Mouse (Mus musculus) cerebellum, postnatal 4 days (tissue): Measurements from ENCODE around the gene Hspg2.

Experiments used
- DNase-seq, 2 experiments: peaks; one replicate each; pipeline ENCODE4 v3.0.0; 2022; ENCODE audit warnings: low spot score in 2 of 2, mixed read lengths in 1 of 2

Gene Hspg2

DNA sequence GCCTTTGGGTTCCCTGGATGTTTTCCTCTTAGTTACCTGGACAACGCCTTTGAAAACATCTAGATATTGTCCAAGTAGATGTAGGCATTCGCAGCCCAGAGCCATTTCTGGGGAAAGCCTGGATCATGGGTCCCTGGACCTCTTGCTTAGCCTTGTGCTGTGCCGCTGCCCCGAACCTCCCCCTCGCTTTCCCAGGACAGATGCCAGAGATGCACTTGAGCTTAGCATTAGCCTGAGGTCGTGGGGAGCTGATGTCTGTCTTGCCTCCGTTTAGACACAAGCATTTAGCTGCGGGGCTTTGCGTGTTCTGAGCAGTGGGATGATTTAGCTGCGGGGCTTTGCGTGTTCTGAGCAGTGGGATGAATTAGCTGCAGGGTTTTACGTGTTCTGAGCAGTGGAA lies 31.6 kb downstream of the Hspg2 start:
- no peak for DNase-seq

DNA sequence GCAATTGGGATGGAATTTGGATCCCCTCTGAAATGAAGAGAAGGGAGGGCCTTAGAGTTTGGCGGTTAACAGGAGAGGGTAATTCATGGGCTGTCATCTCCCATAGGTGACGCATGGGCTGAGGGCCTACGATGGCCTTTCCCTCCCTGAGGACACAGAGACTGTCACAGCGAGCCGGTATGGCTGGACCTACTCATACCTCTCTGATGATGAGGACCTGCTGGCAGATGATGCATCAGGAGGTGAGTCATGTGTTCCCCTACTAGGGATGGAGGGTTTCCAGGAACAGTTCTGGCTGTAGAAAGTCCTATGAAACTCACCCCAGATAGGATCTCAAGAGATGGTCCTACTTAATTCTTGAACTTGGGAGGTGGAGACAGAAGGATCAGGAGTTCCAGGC lies 32.4 kb downstream of the Hspg2 start:
- no peak for DNase-seq

DNA sequence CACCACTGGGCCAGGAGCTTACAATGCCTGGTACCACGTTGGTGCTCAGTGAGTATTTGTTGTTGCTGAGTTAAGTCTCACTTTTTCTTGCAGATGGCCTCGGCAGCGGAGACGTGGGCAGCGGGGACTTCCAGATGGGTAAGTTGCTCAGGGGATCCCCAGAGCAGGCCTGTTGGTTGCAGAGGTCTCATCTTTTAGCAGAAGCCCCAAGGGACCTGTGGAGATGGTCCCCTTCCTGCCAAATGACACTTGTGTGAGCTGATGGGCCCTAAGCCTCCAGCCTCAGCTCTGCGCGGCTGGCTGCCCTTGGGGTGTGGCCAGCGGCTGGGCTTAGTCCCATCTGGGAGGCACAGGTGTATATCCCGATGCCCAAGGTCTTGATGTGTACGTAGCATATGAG lies 33.6 kb downstream of the Hspg2 start:
- DNase-seq, result no peak

DNA sequence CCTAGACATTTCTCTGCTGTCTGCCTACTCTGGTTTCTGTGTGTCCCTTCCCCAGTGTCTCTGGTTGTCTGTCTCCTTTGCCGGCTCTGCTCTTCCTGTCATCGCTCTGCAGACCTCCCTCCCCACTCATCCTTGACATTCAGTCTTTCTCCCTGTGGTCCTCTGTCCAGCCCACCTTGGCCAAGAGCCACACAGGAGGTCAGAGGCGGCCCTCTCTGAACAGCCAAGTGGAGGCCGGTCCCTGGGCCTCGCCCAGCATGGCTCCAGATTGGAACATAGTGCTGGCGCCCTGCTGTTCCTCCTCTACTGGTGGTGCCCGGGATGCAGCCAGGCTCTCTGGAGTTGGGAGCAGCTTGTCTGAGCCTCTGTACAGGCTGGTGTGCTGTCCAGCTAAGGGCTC lies 34.2 kb downstream of the Hspg2 start:
- DNase-seq, result no peak

DNA sequence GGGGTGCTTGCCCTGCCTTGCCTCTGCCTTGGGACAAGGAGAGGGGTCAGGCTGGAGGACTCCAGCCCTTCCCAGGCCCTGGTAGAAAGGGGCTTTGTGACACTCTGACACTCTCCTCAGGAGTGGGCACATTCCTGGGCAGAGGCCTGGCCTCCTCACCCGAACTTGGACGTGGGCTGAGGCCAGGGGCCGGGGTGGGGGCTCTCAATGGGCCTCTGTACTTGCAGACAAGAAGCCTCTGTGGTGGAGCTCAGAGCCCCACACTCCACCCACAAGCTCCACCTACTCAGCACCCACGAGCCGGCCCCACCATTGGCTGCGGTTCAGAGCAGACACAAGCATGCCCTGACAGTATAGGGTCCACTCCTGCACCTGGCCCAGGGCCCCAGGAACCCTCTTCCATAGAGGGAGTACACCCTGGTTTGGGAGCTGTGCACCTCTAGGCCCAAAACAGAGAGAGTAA lies 35.0 kb downstream of the Hspg2 start:
- DNase-seq, result no peak

DNA sequence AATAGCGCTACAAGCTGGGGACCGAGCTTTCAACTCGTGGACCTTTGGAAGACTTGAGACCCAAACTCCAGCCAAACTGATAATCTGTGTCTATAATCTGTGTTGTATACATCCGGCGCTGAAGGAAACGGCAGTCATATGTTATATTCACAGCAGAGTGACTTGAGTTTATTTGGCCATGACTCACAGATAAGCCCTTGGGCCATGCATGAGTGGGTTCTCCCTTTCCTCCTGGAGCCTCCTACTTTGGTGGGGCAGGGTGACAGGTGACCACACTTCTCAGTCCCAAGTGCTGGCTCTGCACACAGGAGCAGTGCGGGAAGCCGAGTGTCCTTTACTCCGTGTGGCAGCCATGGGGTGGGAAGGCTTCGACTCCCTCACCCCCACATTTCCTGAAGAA lies 38.1 kb downstream of the Hspg2 start:
- DNase-seq, result no peak

DNA sequence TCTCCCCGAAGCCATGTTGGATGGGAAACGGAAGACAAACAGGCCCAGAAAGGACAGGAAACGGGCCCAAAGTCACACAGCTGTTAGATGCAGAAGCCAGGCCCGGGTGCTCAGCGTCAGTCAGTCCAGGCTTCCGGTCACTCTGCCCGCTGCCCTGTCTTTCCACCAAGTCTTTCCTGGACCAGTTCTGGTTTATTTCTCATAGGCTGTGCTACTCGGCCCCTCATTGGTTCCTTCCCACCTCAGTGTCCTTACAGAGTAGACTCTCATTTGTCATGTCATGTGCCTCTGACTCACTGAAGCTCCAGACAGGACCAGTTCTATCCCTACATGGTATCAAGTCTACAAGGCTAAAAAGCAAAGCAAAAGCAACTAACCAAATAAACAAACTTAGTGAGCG lies 41.0 kb downstream of the Hspg2 start:
- DNase-seq, result no peak

DNA sequence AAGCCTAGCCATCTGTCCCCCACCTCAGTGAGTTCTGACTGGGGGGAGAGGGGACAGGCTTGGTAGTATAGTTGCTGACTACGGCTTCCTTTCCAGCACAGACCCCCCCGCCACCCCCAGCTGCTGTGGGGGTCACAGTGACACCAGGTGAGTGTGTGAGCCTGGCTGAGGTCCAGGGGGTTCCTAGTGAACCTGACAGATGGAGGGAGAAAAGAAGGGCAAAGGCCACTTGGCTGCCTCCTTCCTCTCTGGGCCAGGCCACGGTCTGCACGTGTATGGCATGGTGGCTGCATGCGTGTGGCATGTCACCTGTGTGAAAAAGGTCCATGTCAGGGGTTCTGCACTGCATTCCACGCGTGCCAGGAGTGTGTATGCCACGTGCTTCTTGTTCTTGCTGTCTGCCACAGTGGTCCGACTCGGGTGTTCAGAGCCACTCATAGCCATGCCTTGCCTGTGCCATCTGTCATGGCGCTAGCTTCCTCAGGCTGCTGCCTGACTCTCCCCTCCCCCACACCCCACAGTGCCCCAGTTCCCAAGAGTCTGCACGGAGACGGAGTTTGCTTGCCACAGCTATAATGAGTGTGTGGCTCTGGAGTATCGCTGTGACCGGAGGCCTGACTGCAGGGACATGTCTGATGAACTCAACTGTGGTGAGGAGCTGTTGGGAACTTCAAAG lies 41.6 kb downstream of the Hspg2 start:
- DNase-seq, result no peak

DNA sequence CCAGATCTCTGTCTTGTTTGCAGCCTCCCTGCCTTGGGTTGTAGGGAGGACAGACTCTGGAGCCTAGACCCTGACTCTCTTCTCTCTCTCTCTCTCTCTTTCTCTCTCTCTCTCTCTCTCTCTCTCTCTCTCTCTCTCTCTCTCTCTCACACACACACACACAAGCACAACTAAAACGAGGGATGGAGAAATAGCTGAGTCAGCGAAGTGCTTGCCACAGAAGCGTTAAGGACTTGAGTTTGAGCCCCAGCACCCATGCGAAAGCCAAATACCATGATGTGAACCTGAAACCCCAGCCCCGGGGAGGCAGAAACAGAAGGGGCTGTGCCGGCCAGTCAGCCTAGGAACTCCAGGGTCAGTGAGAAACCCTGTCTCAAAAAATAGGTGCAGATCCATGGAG lies 44.3 kb downstream of the Hspg2 start:
- DNase-seq, result no peak

DNA sequence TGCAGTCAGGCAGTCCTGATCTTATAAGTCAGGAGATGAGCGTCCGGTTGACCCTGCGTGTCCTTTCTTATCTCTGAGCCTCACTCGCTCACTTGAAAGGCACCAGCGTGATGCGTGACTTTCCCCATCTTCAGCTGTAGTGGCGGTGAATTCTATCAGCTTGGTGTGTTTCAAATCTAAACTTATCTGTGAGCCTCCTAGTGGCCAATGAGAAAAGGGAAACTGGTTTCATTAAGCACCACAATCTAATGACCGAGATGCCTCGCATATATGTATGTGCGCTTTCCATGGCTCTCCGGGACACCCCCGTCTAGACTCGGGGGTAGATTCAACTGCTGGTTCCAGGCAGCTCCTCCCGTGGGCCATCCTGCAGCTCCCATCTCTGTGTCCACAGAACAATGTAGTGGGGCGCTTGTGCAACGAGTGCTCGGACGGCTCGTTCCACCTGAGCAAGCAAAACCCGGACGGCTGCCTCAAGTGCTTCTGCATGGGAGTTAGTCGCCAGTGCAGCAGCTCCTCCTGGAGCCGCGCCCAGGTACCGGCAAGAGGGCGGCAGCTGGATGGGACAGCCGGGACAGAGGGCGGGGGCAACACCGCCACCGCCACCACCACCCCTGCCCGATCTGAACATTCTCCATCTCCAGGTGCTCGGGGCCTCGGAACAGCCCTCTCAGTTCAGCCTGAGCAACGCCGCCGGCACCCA lies 49.6 kb downstream of the Hspg2 start:
- DNase-seq, result no peak

DNA sequence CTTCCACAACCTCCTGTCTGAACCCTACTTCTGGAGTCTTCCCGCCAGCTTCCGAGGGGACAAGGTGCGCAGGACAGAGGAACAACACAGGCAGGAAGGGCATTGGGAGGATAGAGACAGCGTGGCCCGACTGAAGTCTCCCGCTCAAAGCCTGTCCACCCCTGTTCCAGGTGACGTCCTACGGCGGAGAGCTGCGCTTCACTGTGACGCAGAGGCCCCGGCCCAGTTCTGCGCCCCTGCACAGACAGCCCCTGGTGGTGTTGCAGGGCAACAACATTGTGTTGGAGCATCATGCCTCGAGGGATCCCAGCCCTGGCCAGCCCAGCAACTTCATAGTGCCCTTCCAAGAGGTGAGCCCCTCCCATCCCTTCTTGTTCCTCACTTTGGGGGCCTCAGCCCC lies 50.2 kb downstream of the Hspg2 start:
- DNase-seq, result no peak

DNA sequence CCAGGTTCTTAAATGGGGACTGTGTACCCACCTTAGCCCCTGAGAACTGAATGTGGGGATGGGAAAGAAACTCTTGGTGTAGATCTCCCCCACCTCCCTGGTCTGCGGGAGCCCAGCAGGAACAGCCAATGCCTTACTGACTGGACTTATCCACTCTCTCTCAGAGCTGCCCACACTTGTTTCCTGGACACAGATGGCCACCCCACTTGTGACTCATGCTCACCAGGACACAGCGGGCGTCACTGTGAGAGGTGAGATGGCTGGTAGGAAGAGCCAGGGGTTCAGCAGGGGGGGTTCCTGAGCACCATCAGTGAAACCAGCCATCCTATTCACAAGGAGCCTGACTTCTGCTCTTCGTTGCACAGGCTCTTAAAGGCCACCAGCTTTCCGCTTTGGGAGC lies 51.8 kb downstream of the Hspg2 start:
- no peak for DNase-seq

DNA sequence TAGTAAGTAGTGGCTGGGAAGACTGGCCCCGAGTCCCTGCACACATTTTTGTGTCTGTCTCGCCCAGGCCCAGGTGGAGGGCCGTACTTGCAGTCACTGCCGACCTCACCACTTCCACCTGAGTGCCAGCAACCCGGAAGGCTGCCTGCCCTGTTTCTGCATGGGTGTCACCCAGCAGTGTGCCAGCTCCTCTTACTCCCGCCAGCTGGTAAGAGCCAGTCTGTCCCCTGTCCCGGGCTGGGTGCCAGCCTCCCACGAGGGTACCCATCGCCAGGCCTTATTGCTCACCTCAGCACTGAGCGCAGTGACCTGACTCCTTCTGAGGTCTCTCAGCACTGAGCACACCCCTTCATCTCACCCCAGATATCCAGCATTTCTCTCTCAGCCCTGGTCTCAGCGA lies 53.4 kb downstream of the Hspg2 start:
- DNase-seq, result no peak

DNA sequence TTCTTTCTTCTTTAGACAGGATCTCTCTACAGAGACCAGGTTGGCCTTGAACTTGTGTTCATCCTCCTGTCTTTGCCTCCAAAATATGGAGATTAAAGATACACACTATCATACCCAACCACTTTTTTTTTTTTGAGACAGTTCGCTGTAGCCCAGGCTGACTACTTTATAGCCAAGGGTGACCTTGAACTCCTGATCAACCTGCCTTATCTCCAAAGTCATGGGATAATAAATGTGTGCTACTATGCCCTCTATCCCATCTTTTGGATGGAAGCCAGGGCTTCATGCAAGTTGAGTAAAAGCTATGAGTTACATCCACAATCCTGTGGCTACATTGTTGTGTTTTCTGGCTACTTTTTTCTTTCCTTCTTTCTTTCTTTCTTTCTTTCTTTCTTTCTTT lies 56.9 kb downstream of the Hspg2 start:
- no peak for DNase-seq

DNA sequence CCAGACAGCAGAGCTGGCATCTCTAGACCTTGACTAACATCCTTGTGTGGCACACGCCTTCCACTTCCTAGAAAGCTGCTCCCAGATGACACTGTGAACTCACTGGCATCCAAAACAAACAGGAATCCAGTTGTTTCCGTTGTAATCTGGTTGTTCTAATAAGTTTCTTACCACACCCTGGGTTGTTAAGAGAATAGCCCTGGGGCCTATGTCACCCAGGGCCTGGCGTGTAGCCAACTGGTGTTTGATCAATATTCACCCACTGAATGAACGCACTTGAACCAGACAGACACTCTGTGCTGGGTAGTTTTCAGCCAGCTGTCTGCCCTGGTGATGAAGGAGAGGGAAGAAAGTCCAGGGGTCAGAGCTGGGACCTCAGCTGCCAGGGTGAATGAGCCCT lies 58.8 kb downstream of the Hspg2 start:
- no peak for DNase-seq

DNA sequence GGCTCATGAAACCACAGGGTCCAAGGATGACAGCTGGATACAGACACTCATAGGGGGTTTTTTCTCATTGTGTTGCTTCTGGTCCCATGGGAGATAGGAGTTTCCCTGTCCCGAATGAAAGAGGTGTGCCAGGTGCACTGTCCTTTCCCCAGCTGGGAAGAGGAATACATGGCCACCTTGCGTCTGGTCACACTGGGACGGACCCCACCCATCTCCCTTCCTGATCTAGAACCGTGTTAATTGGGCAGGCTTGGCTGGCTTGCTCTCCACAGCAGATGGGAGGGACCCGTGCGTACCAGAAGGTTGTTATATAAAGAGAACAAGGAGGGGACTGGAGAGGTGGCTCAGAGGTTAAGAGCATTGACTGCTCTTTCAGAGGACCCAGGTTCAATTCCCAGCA lies 59.3 kb downstream of the Hspg2 start:
- no peak for DNase-seq

DNA sequence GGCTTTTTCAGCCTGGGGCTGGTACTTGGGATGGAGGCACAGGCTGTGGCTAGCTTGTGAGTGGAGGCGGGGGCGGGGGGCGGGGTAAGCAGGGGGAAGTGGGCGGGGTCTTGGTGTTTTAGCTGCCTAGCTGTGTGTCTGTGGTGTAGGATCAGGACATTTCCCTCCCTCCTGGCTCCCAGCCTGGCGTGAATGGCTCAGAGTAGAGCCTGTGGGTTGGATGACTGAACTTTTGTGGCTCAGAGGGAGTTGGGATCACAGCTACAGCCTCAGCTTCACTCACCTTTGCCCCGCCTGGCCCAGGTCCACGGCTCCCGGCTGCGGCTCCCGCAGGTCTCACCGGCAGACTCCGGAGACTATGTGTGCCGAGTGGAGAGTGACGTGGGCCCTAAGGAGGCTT lies 71.8 kb downstream of the Hspg2 start:
- DNase-seq, result no peak

DNA sequence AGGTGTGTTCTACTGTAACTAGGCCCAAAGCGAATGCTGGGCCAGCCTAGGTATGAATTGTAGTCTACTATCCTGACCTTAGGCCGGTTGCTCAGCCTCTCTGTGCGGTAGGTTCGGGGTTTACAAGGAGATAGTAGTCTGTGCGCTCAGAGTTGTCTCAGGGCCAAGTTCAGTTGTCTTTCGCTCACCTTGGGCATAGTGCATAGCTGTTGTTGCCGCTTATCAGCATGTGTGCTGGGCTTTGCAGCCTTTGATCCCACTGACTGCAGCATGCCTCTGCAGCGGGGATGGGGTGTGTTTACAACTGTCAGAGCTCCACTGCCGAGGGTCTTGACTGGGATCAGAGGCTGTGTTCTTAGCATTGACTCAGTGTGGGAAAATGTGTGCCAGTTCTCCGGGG lies 74.4 kb downstream of the Hspg2 start:
- no peak for DNase-seq

DNA sequence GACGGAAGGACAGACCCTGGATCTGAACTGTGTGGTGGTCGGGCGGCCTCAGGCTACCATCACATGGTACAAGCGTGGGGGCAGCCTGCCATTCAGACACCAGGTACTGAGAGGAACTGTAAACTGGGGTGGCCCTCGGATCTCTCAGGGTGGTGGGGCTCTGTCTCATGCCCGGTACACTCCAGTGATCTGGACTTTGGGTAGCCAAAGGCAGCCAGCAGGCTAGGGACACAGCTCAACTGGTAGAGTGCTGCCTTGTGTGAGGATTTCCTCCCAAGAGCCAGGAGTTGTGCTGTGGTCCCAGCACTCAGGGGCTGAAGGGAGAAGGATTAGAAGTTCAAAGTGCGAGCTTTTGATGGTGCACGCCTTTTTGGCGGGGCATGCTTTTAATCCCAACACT lies 77.0 kb downstream of the Hspg2 start:
- DNase-seq, result no peak

DNA sequence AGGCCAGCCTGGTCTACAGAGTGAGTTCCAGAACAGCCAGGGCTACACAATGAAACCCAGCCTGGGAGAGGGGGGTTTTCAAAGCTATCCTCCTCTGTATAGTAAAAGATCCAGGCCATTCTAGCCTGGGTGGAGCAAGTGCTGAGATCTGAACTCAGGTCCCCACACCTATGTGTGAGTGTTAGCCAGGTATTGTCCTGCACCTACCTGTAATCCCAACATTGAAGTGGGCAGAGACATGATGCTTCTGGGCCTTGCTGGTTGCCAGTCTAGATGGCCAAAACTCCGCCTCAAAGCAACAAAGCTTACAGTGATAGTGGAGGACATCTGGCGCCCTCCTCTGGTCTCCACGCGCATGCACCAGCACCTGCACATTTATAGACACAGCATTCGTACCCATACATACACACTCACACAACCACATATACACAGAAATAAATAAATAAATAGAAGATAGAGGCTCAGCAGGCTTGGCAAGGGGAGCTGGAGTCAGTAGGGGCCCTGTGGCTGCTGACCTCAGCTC lies 77.5 kb downstream of the Hspg2 start:
- DNase-seq, result peak in 1 of 2 experiments; percentile 53

DNA sequence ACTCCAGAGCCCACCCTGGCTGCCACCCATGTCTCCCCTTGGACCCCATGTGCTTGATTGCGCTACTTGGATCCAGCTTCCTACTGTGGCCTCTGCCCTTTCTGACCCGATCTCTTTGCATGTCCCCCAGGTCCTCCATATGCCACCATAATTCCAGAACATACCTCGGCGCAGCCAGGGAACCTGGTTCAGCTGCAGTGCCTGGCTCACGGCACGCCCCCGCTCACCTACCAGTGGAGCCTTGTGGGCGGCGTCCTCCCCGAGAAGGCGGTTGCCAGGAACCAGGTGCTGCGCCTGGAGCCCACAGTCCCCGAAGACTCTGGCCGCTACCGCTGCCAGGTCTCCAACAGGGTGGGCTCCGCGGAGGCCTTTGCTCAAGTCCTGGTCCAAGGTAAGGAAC lies 84.9 kb downstream of the Hspg2 start:
- DNase-seq, result no peak

DNA sequence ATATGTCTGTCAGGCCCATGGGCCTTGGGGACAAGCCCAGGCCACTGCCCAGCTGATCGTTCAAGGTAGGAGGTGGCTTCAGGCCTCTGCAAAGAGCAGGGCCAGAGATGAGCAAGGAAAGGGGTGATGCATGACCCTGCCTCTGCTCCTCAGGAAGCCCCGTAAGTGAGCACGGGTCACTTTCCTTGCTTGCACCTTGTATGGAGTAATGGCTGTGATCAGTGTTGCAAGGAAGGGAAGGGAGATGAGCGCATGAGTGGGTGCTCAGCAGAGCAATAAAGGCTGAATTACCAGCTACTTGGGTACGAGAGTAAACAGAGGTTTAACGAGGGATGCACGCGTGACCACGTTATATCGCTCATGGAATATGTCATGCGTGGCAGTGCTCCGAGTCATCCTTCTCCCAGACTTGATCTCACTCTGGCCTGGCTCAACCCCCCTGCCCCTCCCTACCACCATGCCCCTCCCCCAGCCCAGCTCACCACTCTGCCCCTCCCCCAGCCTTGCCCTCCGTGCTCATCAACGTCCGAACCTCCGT lies 88.2 kb downstream of the Hspg2 start:
- no peak for DNase-seq

DNA sequence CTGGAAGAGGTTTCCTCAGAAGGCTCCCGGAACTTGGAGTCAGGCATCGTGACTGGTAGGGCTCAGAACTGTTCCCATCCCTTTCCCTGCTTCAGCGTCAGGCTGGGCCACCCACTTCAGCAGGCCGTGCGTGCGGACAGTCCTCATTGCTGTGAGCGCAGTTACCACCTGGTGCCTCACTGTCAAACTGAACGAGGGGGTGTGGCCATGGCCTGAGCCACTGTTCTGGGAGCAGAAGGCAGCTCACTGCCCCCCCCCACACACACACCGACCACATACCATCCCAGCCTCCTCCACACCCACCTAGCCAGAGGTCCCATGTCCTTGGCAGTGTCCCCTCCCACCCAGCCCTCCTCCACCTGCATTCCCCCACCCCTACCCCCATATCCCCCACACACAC lies 101.3 kb downstream of the Hspg2 start:
- DNase-seq, result no peak
